Mouse (Mus musculus): ENCODE data around the gene 0610037L13Rik.

GRCm38 (mm10) chr4:107942741-107943140 lies 53.1 kb downstream of the 0610037L13Rik start:
- TF ChIP-seq CTCF (IDR thresholded peaks at IDR 0.05 in 2 of 3, conservative IDR thresholded peaks at IDR 0.05 in 1 of 3; ENCODE audit: control insufficient read depth in 1 of 3, insufficient read depth in 1 of 3, low read depth in 2 of 3, low read length in 3 of 3, poor library complexity in 1 of 3, severe bottlenecking in 1 of 3) (no peak), MAZ (IDR thresholded peaks at IDR 0.05; ENCODE audit: low read depth, low read length) (no peak), RCOR1 (IDR thresholded peaks at IDR 0.05; ENCODE audit: low read depth, low read length) (no peak), POLR2A (IDR thresholded peaks at IDR 0.05; ENCODE audit: control insufficient read depth in 1 of 2, insufficient read depth in 1 of 2, low read depth in 1 of 2, low read length in 2 of 2, poor library complexity in 1 of 2) (no peak), MAFK (IDR thresholded peaks at IDR 0.05; ENCODE audit: borderline replicate concordance, low read depth, low read length) (no peak), GABPA (IDR thresholded peaks at IDR 0.05; ENCODE audit: low read depth, low read length) (no peak), USF2 (IDR thresholded peaks at IDR 0.05; ENCODE audit: borderline replicate concordance in 1 of 2, insufficient read depth in 1 of 2, low read depth in 1 of 2, low read length in 2 of 2) (no peak), ZC3H11A (IDR thresholded peaks at IDR 0.05; ENCODE audit: low read depth, low read length) (no peak), SMC3 (IDR thresholded peaks at IDR 0.05; ENCODE audit: low read depth, low read length) (no peak), ZNF384 (IDR thresholded peaks at IDR 0.05; ENCODE audit: low read depth, low read length) (no peak), TCF12 (IDR thresholded peaks at IDR 0.05; ENCODE audit: low read depth, low read length) (no peak), ZMIZ1 (IDR thresholded peaks at IDR 0.05; ENCODE audit: low read depth, low read length) (no peak), POLR2AphosphoS2 (IDR thresholded peaks at IDR 0.05; ENCODE audit: low read length) (no peak), EP300 (IDR thresholded peaks at IDR 0.05; ENCODE audit: low read depth in 1 of 2, low read length in 2 of 2) (no peak)
